Mouse (Mus musculus): Measurements from ENCODE around the gene Syt13. TPM values are rescaled to one million over a fixed set of nuclear protein-coding genes. Genes with fewer than 3 reads are reported as not detected.

Syt13 gene
- total RNA-seq, 4 experiments from 2014 or later = 125 to 148 (median 136) TPM

Other genes with a start within 250 kb of the Syt13 start
- gene Prdm11, start 131.1 kb downstream of the Syt13 start, total RNA-seq (2022) = 10 to 100 TPM; 23.7 to 29.5 (median 26.6) TPM

All from layer of hippocampus, adult 8-10 months (tissue).